Mouse (Mus musculus): ENCODE measurements around the gene Ago3. TPM values are rescaled to one million over a fixed set of nuclear protein-coding genes. Genes with fewer than 3 reads are reported as not detected.

The Ago3 gene
- total RNA-seq, 2 experiments from 2014 or later: 23.0 to 23.5 TPM

DNA sequence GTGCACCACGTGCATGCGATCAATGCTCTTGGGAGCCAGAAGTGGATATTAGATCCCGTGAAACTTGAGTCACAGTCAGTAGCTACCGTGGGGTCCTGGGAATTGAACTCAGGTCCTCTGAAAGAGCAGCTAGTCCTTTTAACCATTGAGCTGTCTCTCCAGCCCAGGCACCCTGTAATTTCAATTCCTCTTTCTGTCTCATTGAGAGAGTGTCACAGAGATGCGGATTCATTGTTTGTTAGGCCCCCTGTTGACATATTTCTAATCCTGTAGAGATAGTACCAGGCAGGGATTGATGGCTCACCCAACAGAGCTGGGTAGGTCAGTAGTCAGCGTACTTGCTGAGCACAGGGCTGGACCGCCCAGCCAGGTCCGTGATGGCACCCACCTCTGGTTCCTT is 139.0 kb downstream of the Ago3 start:
- intact Hi-C loops (cut with DNase I): no loop called here
- no peak for DNase-seq (ENCODE audit: extremely low spot score in 1 of 2, low spot score in 2 of 2)

DNA sequence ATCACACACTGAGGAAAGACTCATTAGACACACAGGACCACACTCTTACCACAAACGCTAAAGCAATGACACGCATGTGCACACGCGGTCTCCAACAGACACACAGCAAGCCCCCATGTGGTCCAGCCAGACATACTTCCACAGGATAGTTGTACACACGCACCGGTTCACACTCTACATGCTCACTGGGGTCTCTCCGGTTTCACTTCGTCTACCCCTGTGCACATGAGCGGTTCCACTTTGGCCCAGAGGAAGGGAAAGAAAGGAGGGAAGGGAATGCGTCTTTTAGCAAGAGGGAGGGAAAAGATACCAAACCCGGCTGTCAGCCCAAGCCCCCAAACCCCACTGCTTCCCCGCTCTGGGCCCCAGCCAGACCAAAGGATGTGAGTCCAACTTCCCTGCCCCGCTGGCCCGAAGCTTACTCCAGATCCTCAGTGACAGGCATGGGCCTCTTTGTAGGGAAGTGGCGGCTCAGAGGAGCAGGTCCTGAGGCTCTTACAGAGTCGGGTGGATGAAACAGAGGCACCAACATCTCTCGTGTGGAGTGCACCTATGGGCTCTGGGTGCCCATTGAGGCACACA is 141.2 kb downstream of the Ago3 start:
- no peak for DNase-seq (ENCODE audit: extremely low spot score in 1 of 2, low spot score in 2 of 2)
- intact Hi-C loops (cut with DNase I): no loop called here

DNA sequence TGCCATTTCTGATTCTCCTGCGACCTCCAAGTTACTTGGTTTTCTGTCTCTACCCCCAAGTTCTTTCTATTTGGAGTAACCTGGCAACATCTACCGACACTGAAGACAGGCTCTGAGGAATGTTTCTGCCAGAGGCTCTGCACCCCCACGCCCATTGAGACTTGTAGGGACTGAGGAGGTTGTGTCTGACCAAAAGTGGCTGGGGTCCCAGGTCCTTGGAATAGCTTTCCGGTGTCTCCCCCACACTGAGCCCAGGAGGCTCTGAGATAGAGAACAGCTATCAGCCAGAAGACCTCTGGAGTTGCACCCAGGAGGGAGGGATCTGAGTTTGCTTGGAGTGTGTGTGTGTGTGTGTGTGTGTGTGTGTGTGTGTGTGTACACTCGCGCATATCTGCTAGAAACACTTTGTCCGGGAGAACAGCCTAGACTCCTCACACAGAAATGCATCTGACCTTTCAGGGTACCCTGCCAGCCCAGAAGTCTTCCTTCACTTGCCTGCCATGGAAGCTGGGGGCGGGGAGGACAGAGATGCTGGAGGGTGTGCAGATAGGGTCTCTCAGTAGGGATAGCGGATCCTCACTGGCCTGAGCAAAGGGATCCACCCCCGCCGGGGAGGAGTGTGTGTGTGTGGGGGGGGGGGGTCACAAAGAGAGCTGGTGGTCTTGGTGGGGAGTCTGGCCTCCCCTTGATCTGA is 141.9 kb downstream of the Ago3 start:
- DNase-seq (ENCODE audit: extremely low spot score in 1 of 2, low spot score in 2 of 2): no peak
- intact Hi-C loops (cut with DNase I): no loop called here

DNA sequence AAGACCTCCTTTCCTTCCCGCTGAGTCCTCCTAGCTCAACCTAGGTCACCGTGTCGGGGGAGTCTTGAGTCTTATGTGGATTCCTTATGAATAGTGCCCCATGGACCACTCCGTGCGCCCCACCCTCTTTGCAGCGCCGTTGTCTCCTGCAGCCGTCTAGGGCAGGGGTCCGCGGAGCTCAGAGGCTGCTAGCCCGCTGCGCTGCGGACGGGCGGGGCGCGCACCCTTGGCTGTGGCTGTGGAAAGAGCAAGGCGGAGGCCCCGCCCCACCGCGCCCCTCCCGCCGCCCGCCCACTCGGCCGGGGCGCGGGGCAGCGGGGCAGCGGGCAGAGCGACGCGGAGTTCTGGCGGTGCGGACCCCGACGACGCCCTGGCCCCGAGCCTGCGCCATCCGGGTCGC is 142.9 kb downstream of the Ago3 start, which contains the start of gene Col8a2:
Gene Col8a2, plus strand, starts transcription at position 302 of the 400 bp plus-strand sequence.
- intact Hi-C loops (cut with DNase I): no loop called here
- DNase-seq (ENCODE audit: extremely low spot score in 1 of 2, low spot score in 2 of 2): no peak

DNA sequence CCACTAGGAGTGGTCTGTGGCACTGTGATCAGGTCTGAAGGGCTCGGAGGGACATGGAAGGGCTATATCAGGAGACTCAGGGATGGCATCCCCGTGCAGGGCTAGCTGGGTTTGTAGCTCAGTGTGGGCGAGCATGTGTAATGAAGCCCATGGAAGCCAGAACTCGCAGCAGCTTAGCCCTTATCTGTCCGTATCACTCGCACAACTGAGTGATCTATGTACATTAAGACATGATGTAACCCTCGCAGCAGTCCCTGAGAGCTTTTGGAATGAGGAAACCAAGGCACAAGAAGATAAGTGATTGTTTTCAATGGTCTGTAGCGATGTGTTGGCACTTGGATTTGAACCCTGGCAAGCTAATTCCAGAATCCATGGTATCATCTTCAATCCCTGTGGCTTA is 145.8 kb downstream of the Ago3 start:
- no peak for DNase-seq (ENCODE audit: extremely low spot score in 1 of 2, low spot score in 2 of 2)
- intact Hi-C loops (cut with DNase I): no loop called here

- no peak for DNase-seq (ENCODE audit: extremely low spot score in 1 of 2, low spot score in 2 of 2)
- intact Hi-C loops (cut with DNase I): no loop called here
Measured at GRCm38 (mm10) chr4:126281706-126282105, 147.7 kb downstream of the Ago3 start.

Other genes with a start within 250 kb of the Ago3 start
- gene Thrap3, start 226.8 kb downstream of the Ago3 start, total RNA-seq (2021): 100 to 1,000 TPM; 131 to 139 TPM
- gene Map7d1, start 173.2 kb downstream of the Ago3 start, total RNA-seq (2021): 100 to 1,000 TPM; 218 to 226 TPM
- 10 to 100 TPM; 89.7 to 99.2 TPM for gene Trappc3, start 167.2 kb downstream of the Ago3 start, total RNA-seq (2021)
- 1 to 10 TPM in 1 of 2 experiments, under 1 TPM in 1; 0.92 to 1.0 TPM for gene Col8a2, start 142.8 kb downstream of the Ago3 start, total RNA-seq (2021)
- gene Adprhl2, start 107.9 kb downstream of the Ago3 start, total RNA-seq (2021): 10 to 100 TPM; 25.1 to 29.6 TPM
- gene Tekt2, start 103.9 kb downstream of the Ago3 start, total RNA-seq (2021): 1 to 10 TPM; 2.2 to 2.5 TPM
- gene Ago1, start 39.0 kb upstream of the Ago3 start, total RNA-seq (2021): 10 to 100 TPM; 62.4 to 65.3 TPM
- 1 to 10 TPM; 6.2 to 6.3 TPM for gene Ago4, start 103.9 kb upstream of the Ago3 start, total RNA-seq (2021)
- gene Clspn, start 127.4 kb upstream of the Ago3 start, total RNA-seq (2021): 1 to 10 TPM; 1.1 to 2.5 TPM
- gene 5730409E04Rik, start 180.3 kb upstream of the Ago3 start, total RNA-seq (2021): 10 to 100 TPM; 82.3 to 84.7 TPM
- gene Psmb2, start 248.1 kb upstream of the Ago3 start, total RNA-seq (2021): 100 to 1,000 TPM; 126 TPM

All from left cerebral cortex, postnatal 10 days (tissue).